Mouse (Mus musculus) lung, embryonic 15.5 days (tissue): ENCODE data around the gene Pdzk1. TPM values are rescaled to one million over a fixed set of nuclear protein-coding genes. Genes with fewer than 3 reads are reported as not detected.

Experiments used
- ATAC-seq: fragments of 200-750 bp; cut with Nextera tagmentation; 2 replicates; pipeline ENCODE4 v1.8.0; 2017; ENCODE audit warnings: moderate number of reproducible peaks, borderline replicate concordance; ENCODE audit not compliant: low FRiP score, low TSS enrichment; ENCODE audit errors: extremely low read depth
- H3K27ac ChIP-seq: fragments of 300-500 bp; sonication (generic); 2 replicates; pipeline ENCODE4 v1.5.1; 2015; ENCODE audit warnings: moderate library complexity, mild to moderate bottlenecking, inconsistent platforms
- H3K27me3 ChIP-seq: fragments of 300-500 bp; sonication (generic); 2 replicates; pipeline ENCODE4 v1.6.1; 2015; ENCODE audit warnings: inconsistent platforms
- H3K36me3 ChIP-seq: fragments of 300-500 bp; sonication (generic); 2 replicates; pipeline ENCODE4 v1.6.1; 2015; ENCODE audit warnings: inconsistent platforms
- H3K4me1 ChIP-seq: fragments of 300-500 bp; sonication (generic); 2 replicates; pipeline ENCODE4 v1.6.1; 2015; ENCODE audit warnings: inconsistent platforms
- H3K4me2 ChIP-seq: fragments of 300-500 bp; sonication (generic); 2 replicates; pipeline ENCODE4 v1.6.1; 2015; ENCODE audit warnings: inconsistent platforms, mild to moderate bottlenecking, moderate library complexity
- H3K4me3 ChIP-seq: fragments of 300-500 bp; sonication (generic); 2 replicates; pipeline ENCODE4 v1.5.1; 2015; ENCODE audit warnings: mild to moderate bottlenecking, inconsistent platforms
- H3K9ac ChIP-seq: fragments of 300-500 bp; sonication (generic); 2 replicates; pipeline ENCODE4 v1.6.1; 2015; ENCODE audit warnings: inconsistent platforms
- H3K9me3 ChIP-seq: fragments of 300-500 bp; sonication (generic); 2 replicates; pipeline ENCODE4 v1.6.1; 2016; ENCODE audit warnings: inconsistent platforms
- WGBS: fragments of 180-500 bp; shearing (Covaris S2); methylation state at CpG from one replicate; pipeline ENCODE4 v1.1.7; 2015; 5-methylcytosine and 5-hydroxymethylcytosine counted together
- polyA plus RNA-seq: library from polyadenylated mRNA; unstranded; fragments of >200 nt; fragmentation: Nextera tagmentation; extraction: Ambion mirVana; gene quantifications from 2 replicates; pipeline ENCODE4 v1.2.1, GENCODE M21; 2015

The Pdzk1 gene
- polyA plus RNA-seq, 1 experiment from 2014 or later: 0.42 TPM

DNA sequence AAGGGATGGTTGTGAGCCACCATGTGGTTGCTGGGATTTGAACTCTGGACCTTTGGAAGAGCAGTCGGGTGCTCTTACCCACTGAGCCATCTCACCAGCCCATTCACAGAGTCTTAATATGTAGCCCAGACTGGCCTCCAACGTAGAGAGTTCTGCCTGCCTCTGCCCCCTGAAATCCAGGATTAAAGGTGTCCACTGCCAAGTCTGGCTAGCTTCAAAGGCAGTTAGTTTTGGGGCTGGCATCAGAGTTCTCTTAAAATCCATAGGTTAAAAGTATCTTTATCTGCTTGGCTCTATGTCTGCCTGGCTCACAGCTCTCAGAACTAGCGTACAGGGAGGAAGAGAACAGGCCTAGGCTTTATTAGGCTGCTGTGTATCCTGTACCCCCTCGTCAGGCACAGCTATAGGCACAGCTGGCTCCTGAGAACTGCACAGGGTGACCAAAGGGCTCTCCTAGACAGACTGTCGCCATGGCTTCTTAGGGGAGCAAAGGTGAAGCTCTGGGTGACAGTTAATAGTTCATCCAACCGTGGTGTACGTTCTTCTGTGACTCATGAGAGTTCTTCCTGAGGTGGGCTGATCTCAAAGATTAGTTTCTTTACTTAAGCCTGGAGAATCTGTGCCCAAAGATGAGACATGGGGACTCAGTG is 10.0 kb downstream of the Pdzk1 start:
- no peaks in the 10 kb centered on the region for H3K4me1 ChIP-seq
- no peak overlapping the region for H3K4me3 ChIP-seq
- H3K4me2 ChIP-seq: no peak overlapping the region
- H3K36me3 ChIP-seq: no peaks in the 10 kb centered on the region
- H3K27ac ChIP-seq: no peak overlapping the region
- ATAC-seq: no peak
- H3K27me3 ChIP-seq: no peaks in the 10 kb centered on the region
- no peak overlapping the region for H3K9ac ChIP-seq
- H3K9me3 ChIP-seq: no peaks in the 10 kb centered on the region
- 58% methylated on average over 7 of the region's 7 CpGs for WGBS

DNA sequence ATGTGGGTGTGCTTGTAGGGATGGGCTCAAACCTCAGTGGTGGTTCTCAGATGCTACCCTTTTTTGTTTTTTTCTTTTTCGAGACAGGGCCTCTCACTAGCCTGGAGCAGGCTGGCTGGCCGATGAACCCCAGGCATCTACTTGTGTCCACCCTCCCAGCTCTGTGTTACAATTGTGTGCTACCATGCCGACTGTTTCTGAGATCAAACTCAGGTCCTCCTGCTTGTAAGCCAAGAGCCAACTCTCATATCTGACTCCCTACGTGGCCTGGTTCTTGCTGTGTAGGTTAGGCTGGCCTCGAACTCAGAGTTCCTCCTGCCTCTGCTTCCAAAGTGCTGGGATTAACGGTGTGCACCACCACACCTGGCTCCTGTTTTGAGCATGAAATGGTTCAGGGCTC is 16.1 kb downstream of the Pdzk1 start:
- 91% methylated on average over 6 of the region's 6 CpGs for WGBS

GRCm38 (mm10) chr3:96845806-96846205 is 16.7 kb downstream of the Pdzk1 start:
- no peaks in the 10 kb centered on the region for H3K9me3 ChIP-seq
- no peak overlapping the region for H3K27ac ChIP-seq
- no peak overlapping the region for H3K4me2 ChIP-seq
- H3K36me3 ChIP-seq: no peaks in the 10 kb centered on the region
- H3K9ac ChIP-seq: no peak overlapping the region
- WGBS: 52% methylated on average over 9 of the region's 9 CpGs
- no peaks in the 10 kb centered on the region for H3K27me3 ChIP-seq
- peaks cover 7% of the 10 kb centered on the region for H3K4me1 ChIP-seq
- no peak overlapping the region for H3K4me3 ChIP-seq
- no peak for ATAC-seq

More for the DNA sequence above, 16.1 kb downstream of the Pdzk1 start:
- no peak for ATAC-seq
- Histone ChIP-seq H3K27ac (no peak overlapping the region), H3K4me3 (no peak overlapping the region), H3K4me2 (no peak overlapping the region), H3K4me1 (peaks cover 7% of the 10 kb centered on the region), H3K36me3 (no peaks in the 10 kb centered on the region), H3K9me3 (no peaks in the 10 kb centered on the region), H3K27me3 (no peaks in the 10 kb centered on the region), H3K9ac (no peak overlapping the region)

GRCm38 (mm10) chr3:96846985-96847384 is 17.9 kb downstream of the Pdzk1 start:
- Histone ChIP-seq H3K27ac (no peak overlapping the region), H3K4me1 (peaks cover 7% of the 10 kb centered on the region), H3K36me3 (no peaks in the 10 kb centered on the region), H3K9ac (no peak overlapping the region), H3K4me2 (no peak overlapping the region), H3K27me3 (no peaks in the 10 kb centered on the region), H3K9me3 (no peaks in the 10 kb centered on the region), H3K4me3 (no peak overlapping the region)
- WGBS: 80% methylated on average over 12 of the region's 12 CpGs
- ATAC-seq: no peak

DNA sequence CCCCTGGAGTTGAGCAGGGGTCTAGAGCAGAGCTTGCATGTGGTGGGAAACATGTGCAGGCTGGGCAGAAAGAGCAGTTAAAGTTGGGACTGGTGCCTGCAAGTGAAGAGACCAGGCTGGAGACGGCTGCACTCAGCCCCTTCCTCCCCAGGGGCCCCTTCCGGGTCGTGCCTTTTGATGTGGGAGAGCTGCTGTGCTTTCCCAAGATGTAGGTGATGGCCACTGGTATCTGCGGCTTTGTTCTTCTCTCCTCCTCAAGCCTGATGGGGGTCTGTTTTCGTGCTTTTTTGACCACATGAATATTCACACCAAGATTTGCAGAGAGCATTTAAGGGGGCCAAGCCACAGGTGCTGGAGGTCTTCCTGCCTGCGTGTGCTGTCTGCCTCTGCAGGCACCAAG is 18.6 kb downstream of the Pdzk1 start:
- no peak overlapping the region for H3K9ac ChIP-seq
- no peaks in the 10 kb centered on the region for H3K36me3 ChIP-seq
- no peak overlapping the region for H3K27ac ChIP-seq
- no peaks in the 10 kb centered on the region for H3K9me3 ChIP-seq
- H3K27me3 ChIP-seq: no peaks in the 10 kb centered on the region
- 17% methylated on average over 6 of the region's 6 CpGs for WGBS
- no peak overlapping the region for H3K4me2 ChIP-seq
- peaks cover 7% of the 10 kb centered on the region for H3K4me1 ChIP-seq
- ATAC-seq: no peak
- no peak overlapping the region for H3K4me3 ChIP-seq

GRCm38 (mm10) chr3:96848470-96848869 is 19.4 kb downstream of the Pdzk1 start:
- Histone ChIP-seq H3K4me1 (peaks cover 7% of the 10 kb centered on the region), H3K4me3 (no peak overlapping the region), H3K9ac (no peak overlapping the region), H3K4me2 (no peak overlapping the region), H3K27ac (no peak overlapping the region), H3K27me3 (no peaks in the 10 kb centered on the region), H3K36me3 (no peaks in the 10 kb centered on the region), H3K9me3 (no peaks in the 10 kb centered on the region)
- 75% methylated on average over 7 of the region's 8 CpGs for WGBS
- no peak for ATAC-seq

GRCm38 (mm10) chr3:96849168-96849727 is 20.2 kb downstream of the Pdzk1 start:
- no peak overlapping the region for H3K4me3 ChIP-seq
- WGBS: 63% methylated on average over 2 of the region's 2 CpGs
- ATAC-seq: no peak
- no peak overlapping the region for H3K27ac ChIP-seq
- no peaks in the 10 kb centered on the region for H3K9me3 ChIP-seq
- H3K4me1 ChIP-seq: peaks cover 7% of the 10 kb centered on the region
- H3K27me3 ChIP-seq: no peaks in the 10 kb centered on the region
- no peaks in the 10 kb centered on the region for H3K36me3 ChIP-seq
- no peak overlapping the region for H3K4me2 ChIP-seq
- H3K9ac ChIP-seq: no peak overlapping the region

DNA sequence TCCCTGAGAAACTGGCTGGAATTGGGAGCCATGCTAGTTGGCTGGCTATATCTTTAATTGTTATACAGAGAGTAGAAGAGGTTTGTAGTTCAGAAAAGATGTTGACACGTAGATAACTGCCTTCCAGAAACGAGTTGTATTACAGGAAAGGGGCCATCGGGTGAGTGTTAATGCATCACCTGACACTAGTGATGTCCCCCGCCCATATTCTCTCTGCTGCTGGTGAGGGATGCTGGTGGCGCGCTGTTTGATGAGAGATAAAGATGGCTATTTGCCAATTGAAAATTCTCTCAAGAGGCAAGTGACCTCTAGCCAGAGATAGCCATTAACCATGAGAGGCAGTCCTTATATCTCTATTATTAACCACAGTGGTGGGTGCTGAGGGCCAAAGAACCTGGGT is 23.5 kb downstream of the Pdzk1 start:
- no peak overlapping the region for H3K9ac ChIP-seq
- H3K4me3 ChIP-seq: no peak overlapping the region
- H3K4me2 ChIP-seq: no peak overlapping the region
- 39% methylated on average over 6 of the region's 6 CpGs for WGBS
- ATAC-seq: no peak
- no peaks in the 10 kb centered on the region for H3K9me3 ChIP-seq
- no peaks in the 10 kb centered on the region for H3K36me3 ChIP-seq
- H3K27me3 ChIP-seq: no peaks in the 10 kb centered on the region
- H3K4me1 ChIP-seq: peaks cover 3% of the 10 kb centered on the region; the same call in 1 of the 2 replicates
- H3K27ac ChIP-seq: no peak overlapping the region

GRCm38 (mm10) chr3:96854376-96854775 is 25.3 kb downstream of the Pdzk1 start:
- WGBS: 78% methylated on average over 4 of the region's 4 CpGs
- Histone ChIP-seq H3K9ac (no peak overlapping the region), H3K4me2 (no peak overlapping the region), H3K4me1 (no peaks in the 10 kb centered on the region), H3K27ac (no peak overlapping the region), H3K9me3 (no peaks in the 10 kb centered on the region), H3K36me3 (no peaks in the 10 kb centered on the region), H3K4me3 (no peak overlapping the region), H3K27me3 (no peaks in the 10 kb centered on the region)
- no peak for ATAC-seq

- Histone ChIP-seq H3K27ac (no peak overlapping the region), H3K36me3 (no peaks in the 10 kb centered on the region), H3K4me1 (no peaks in the 10 kb centered on the region), H3K4me3 (no peak overlapping the region), H3K27me3 (no peaks in the 10 kb centered on the region), H3K9me3 (no peaks in the 10 kb centered on the region), H3K9ac (no peak overlapping the region), H3K4me2 (no peak overlapping the region)
- 68% methylated on average over 3 of the region's 3 CpGs for WGBS
- ATAC-seq: no peak
Measured at GRCm38 (mm10) chr3:96855833-96856232, 26.7 kb downstream of the Pdzk1 start.

DNA sequence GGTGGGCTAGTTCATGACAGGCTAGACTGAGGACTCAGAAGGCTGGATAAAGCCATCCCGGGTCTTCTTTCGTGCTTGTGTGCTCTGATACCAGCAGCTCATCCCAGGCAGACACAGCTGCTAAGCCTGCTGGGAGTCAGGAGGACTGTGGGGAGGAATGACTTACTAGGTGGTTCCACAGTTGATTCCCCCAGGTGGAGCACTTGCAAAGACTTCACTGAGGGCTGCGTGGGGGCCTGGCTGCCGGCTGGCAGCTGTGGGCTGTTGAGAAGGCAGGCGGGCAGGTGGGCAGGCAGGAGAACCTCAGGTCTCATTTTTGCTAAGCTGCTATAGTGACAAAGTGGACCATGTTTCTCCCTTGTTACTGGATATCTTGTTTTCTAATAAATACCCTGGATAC is 31.4 kb downstream of the Pdzk1 start:
- Histone ChIP-seq H3K4me3 (no peak overlapping the region), H3K4me2 (no peak overlapping the region), H3K4me1 (no peaks in the 10 kb centered on the region), H3K36me3 (no peaks in the 10 kb centered on the region), H3K9me3 (no peaks in the 10 kb centered on the region), H3K27me3 (no peaks in the 10 kb centered on the region), H3K9ac (no peak overlapping the region), H3K27ac (no peak overlapping the region)
- 86% methylated on average over 5 of the region's 5 CpGs for WGBS
- no peak for ATAC-seq

- Histone ChIP-seq H3K9me3 (no peaks in the 10 kb centered on the region), H3K4me2 (no peak overlapping the region), H3K27ac (no peak overlapping the region), H3K36me3 (peaks cover 28% of the 10 kb centered on the region), H3K9ac (no peak overlapping the region), H3K27me3 (no peaks in the 10 kb centered on the region), H3K4me3 (no peak overlapping the region), H3K4me1 (no peaks in the 10 kb centered on the region)
- ATAC-seq: no peak
- 88% methylated on average over 3 of the region's 3 CpGs for WGBS
Measured at GRCm38 (mm10) chr3:96867863-96868262, 38.8 kb downstream of the Pdzk1 start.
